Mouse (Mus musculus) stomach, postnatal 0 days (tissue): Measurements from ENCODE around the gene Itprip.

Experiments
- CTCF ChIP-seq: IDR thresholded peaks from 2 replicates; pipeline ENCODE4 v1.5.1; 2016; ENCODE audit warnings: antibody characterized with exemption, low read depth, mild to moderate bottlenecking, moderate library complexity
- EP300 ChIP-seq: optimal IDR thresholded peaks from 2 replicates; pipeline ENCODE3; 2016; ENCODE audit warnings: antibody characterized with exemption

DNA sequence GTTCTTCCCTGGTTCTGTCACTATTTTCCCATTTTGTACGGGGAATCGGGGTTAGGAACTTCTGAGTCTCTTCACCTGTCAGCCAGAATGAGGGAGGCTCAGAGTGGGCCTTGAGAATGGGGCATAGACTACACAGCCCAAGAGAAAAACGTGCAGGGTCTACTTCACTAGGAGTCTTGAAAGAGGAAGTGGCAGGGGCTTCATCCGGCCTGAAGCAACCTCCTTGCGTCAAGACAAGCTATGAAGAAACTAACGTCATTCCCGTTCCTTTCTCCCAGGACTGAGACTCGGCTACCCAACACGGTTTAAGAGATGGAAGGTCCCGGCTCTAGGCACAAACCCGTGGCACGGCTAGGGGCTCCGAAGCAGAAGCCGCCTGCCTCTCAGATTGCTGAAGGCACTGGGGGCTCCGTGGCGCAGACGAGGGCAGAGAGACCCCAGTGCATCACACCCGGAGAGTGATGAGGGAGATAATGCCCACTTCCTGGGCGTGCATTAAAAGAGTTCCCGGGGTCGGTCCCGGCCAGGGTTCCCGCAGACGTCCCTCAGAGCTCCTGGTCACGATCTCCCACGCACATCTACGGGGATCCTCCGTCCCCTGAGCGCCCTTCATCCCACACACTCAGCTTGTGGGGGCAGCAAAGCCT lies 521 bp downstream of the Itprip start:
- no peak for TF ChIP-seq CTCF
- TF ChIP-seq EP300 = no peak
